Mouse (Mus musculus) heart, postnatal 0 days (tissue): ENCODE measurements around the gene Kansl1.

Source experiments
- CTCF ChIP-seq: IDR thresholded peaks from 2 replicates; pipeline ENCODE4 v1.5.1; 2016; ENCODE audit warnings: antibody characterized with exemption, control low read depth, low read depth
- EP300 ChIP-seq: IDR thresholded peaks from 2 replicates; pipeline ENCODE4 v1.6.1; 2016; ENCODE audit warnings: antibody characterized with exemption, low read depth

- TF ChIP-seq EP300: no peak
- no peak for TF ChIP-seq CTCF
These were observed 25.3 kb downstream of the Kansl1 start for GRCm38 (mm10) chr11:104443359-104443758.
